ENCODE assay signal across 8 mouse cellular contexts in the genomic region with DNA sequence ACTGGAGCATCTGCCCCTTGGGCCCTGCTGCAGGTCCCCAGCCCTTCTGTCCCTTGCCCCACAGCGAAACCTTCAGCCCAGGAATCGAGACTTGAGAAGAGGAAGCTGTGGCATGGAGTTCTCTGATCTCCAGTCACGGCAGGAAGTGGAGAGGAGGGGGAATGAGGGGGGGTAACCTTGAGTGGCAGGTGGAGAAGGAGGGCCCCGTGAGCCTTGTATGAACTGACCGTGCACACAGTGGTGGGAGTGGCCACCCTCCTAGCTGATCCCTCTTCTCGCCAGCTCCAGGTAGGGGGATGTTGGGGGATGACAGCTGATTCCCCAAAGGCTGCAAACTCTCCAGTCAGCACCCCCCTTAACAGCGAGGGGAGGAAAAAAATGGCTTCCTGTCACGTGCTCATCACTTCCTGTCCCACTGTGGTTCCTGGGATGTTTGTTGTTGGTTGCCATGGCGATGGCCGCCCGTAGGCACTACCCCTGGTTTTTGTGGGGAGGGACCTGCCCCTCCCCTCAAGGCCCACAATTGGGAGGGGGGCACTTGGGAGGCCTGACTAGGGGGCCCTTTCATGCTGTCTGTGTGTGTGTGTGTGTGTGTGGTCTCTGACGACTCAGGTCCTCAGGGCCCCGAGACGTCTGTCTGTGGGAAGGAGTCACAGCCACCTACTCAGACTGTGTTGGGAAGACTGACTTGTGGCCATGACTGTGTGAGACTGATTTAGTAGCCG. TPM values are rescaled to one million over a fixed set of nuclear protein-coding genes. Genes with fewer than 3 reads are reported as not detected.
DNase-seq lines count a peak whose midpoint lies in the region; ATAC-seq lines count a peak whose summit lies in the region.

No protein-coding gene starts in this region.

- H3K4me2 ChIP-seq in forebrain, embryonic 11.5 days (ENCODE audit: low read depth, low read length, severe bottlenecking) = peak overlapping the region; percentile 89

- intact Hi-C loops in heart, postnatal 25 days (cut with DNase I) = loop anchor here (2.0 kb wide), 1 partner anchor 21 kb away; no protein-coding TSS in a partner anchor

- WGBS in forebrain, embryonic 11.5 days = 3% methylated on average over 15 of the region's 15 CpGs

- H3K27me3 ChIP-seq in forebrain, embryonic 11.5 days (ENCODE audit: control insufficient read depth, insufficient read depth, low read length) = no peaks in the 10 kb centered on the region
- peaks cover 95% of the 10 kb centered on the region for H3K27me3 ChIP-seq in megakaryocyte, embryonic 14.5 days (replicated peaks)

- H3K27ac ChIP-seq in forebrain, embryonic 11.5 days (ENCODE audit: low read depth, low read length) = peak overlapping the region; percentile 82

- H3K9ac ChIP-seq in forebrain, embryonic 11.5 days (ENCODE audit: low read length) = peak overlapping the region; percentile 67

- DNase-seq in frontal cortex, adult 2 months (ENCODE audit: extremely low spot score in 1 of 2, low spot score in 1 of 2) = peak; percentile 60 to 65
- DNase-seq in frontal cortex, postnatal 25 days (ENCODE audit: low spot score in 2 of 2) = no peak
- DNase-seq in adrenal gland, postnatal 36 days = peak; percentile 80 to 88
- peak; percentile 87 for DNase-seq in forebrain, embryonic 11.5 days (ENCODE audit: low spot score)
- peak; percentile 79 for DNase-seq in heart, postnatal 25 days (ENCODE audit: low spot score)
- DNase-seq in layer of hippocampus, postnatal 10 days (ENCODE audit: low spot score in 2 of 2) = peak; percentile 70 to 73
- DNase-seq in spleen, adult 18-20 months = peak; percentile 80 to 84

- H3K36me3 ChIP-seq in forebrain, embryonic 11.5 days (ENCODE audit: control insufficient read depth, insufficient read depth, low read length) = no peaks in the 10 kb centered on the region
- no peaks in the 10 kb centered on the region for H3K36me3 ChIP-seq in megakaryocyte, embryonic 14.5 days (replicated peaks; ENCODE audit: low read length)

- H3K4me1 ChIP-seq in forebrain, embryonic 11.5 days (replicated peaks; ENCODE audit: control insufficient read depth, insufficient read depth, low read length) = peaks cover 43% of the 10 kb centered on the region
- peaks cover 87% of the 10 kb centered on the region for H3K4me1 ChIP-seq in megakaryocyte, embryonic 14.5 days

- H3K4me3 ChIP-seq in forebrain, embryonic 11.5 days (ENCODE audit: low read depth, low read length) = peak overlapping the region; percentile 46
- H3K4me3 ChIP-seq in megakaryocyte, embryonic 14.5 days (replicated peaks) = peak overlapping the region; percentile 93

- no peaks in the 10 kb centered on the region for H3K9me3 ChIP-seq in forebrain, embryonic 11.5 days (ENCODE audit: control insufficient read depth, low read length)
- no peaks in the 10 kb centered on the region for H3K9me3 ChIP-seq in megakaryocyte, embryonic 14.5 days

- ATAC-seq in forebrain, embryonic 11.5 days (replicated peaks; ENCODE audit: low FRiP score) = peak; percentile 62

RNA-seq across cellular contexts. Expression of a gene that starts 14.4 kb away (rescaled TPM):
- 6.4 and 7.9 TPM in 2 replicates for polyA plus RNA-seq in frontal cortex, adult 2 months (2012; rRNA removed)
- 10 to 100 TPM; 20.0 to 24.5 TPM for total RNA-seq in adrenal gland, postnatal 36 days (2021)
- polyA plus RNA-seq in forebrain, embryonic 11.5 days (2014; fragmentation: Nextera tagmentation; extraction: Ambion mirVana) = 23.3 and 25.2 TPM in 2 replicates
- 10 to 100 TPM; 11.8 TPM for total RNA-seq in heart, postnatal 25 days (2021)
- 10 to 100 TPM; 21.7 to 24.0 TPM for total RNA-seq in layer of hippocampus, postnatal 10 days (2021)
- polyA plus RNA-seq in megakaryocyte, embryonic 14.5 days (2012; ENCODE audit: insufficient read depth, low replicate concordance) = 11.8 and 25.3 TPM in 2 replicates

RNA-seq across cellular contexts. Expression of a gene that starts 34.4 kb away (rescaled TPM):
- polyA plus RNA-seq in frontal cortex, adult 2 months (2012; rRNA removed) = 0.62 and 0.67 TPM in 2 replicates
- total RNA-seq in adrenal gland, postnatal 36 days (2021) = 1 to 10 TPM in 1 of 2 experiments, under 1 TPM in 1; 0.89 to 1.5 TPM
- polyA plus RNA-seq in forebrain, embryonic 11.5 days (2014; fragmentation: Nextera tagmentation; extraction: Ambion mirVana) = 52.8 and 54.7 TPM in 2 replicates
- total RNA-seq in heart, postnatal 25 days (2021) = under 1 TPM; 0.28 to 0.52 TPM
- total RNA-seq in layer of hippocampus, postnatal 10 days (2021) = 1 to 10 TPM; 1.1 to 2.2 TPM
- polyA plus RNA-seq in megakaryocyte, embryonic 14.5 days (2012; ENCODE audit: insufficient read depth, low replicate concordance) = 0.44 TPM in 1 of 2 replicates, not detected in the other

RNA-seq across cellular contexts. Expression of a gene that starts 40.8 kb away (rescaled TPM):
- 2.9 and 3.3 TPM in 2 replicates for polyA plus RNA-seq in frontal cortex, adult 2 months (2012; rRNA removed)
- total RNA-seq in adrenal gland, postnatal 36 days (2021) = not detected
- 0.23 TPM in 1 of 2 replicates, not detected in the other for polyA plus RNA-seq in forebrain, embryonic 11.5 days (2014; fragmentation: Nextera tagmentation; extraction: Ambion mirVana)
- total RNA-seq in heart, postnatal 25 days (2021) = 1 to 10 TPM in 1 of 2 experiments, under 1 TPM in 1; 0.52 to 1.1 TPM
- total RNA-seq in layer of hippocampus, postnatal 10 days (2021) = 1 to 10 TPM; 2.4 to 3.6 TPM
- not detected in 2 replicates for polyA plus RNA-seq in megakaryocyte, embryonic 14.5 days (2012; ENCODE audit: insufficient read depth, low replicate concordance)

Comparison
In these comparisons a context has a peak if more than half of its experiments do, and no peak if none do; other contexts are left out.
1. DNase-seq: peak in frontal cortex, adult 2 months (2 of 2), adrenal gland, postnatal 36 days (2 of 2), forebrain, embryonic 11.5 days (single experiment), heart, postnatal 25 days (single experiment), layer of hippocampus, postnatal 10 days (2 of 2) and spleen, adult 18-20 months (2 of 2); none in frontal cortex, postnatal 25 days (0 of 2).